11 mouse cellular contexts compared by ENCODE assay signal in the genomic region with DNA sequence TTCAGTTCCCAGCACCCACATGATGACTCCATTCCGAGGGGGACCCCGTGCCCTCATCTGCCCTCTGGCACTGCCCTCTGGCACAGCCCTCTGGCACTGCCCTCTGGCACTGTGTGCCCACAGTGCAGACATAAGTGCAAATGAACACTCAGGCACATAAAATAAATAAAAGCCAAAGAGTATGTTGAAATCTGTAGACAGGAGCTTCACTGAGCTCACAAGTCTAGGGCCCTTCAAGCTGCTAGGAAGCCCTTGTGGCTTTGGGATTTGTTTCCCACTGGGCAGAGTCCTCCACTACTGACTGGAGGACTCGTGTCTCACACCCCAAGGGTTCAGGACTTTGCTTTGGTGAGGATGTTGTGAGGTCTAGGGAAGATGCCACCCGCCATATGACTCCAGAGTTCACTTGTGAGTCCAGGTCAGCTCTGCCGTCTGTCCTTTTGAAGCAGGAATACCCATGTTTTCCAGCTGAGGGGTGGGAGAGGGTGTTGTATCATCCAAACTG. TPM values are rescaled to one million over a fixed set of nuclear protein-coding genes. Genes with fewer than 3 reads are reported as not detected.
DNase-seq lines count a peak whose midpoint lies in the region; ATAC-seq and TF ChIP-seq lines count a peak whose summit lies in the region.
"Had no signal": no experiment of that assay in that cellular context is flagged by ENCODE, and none has a peak within 500 bp of the region (broad histone marks: within the 10 kb centered on the region; RNA-seq: fewer than 3 reads in every experiment).

No protein-coding gene starts in this region.

- peak overlapping the region; percentile 72 for H3K27ac ChIP-seq in heart, embryonic 10.5 days
- no peak overlapping the region for H3K27ac ChIP-seq in midbrain, embryonic 11.5 days (ENCODE audit: low read depth, low read length)
- H3K27ac ChIP-seq in midbrain, embryonic 15.5 days = no peak overlapping the region
- H3K27ac ChIP-seq in liver, postnatal 0 days (ENCODE audit: low read depth) = peak overlapping the region; percentile 95
- peak overlapping the region; percentile 58 for H3K27ac ChIP-seq in stomach, postnatal 0 days (replicated peaks)

- DNase-seq in heart, embryonic 10.5 days (ENCODE audit: low spot score) = no peak
- DNase-seq in heart, postnatal 36 days = no peak
- DNase-seq in midbrain, embryonic 11.5 days (ENCODE audit: low spot score, missing footprints) = no peak
- DNase-seq in liver, postnatal 0 days = no peak
- DNase-seq in stomach, postnatal 0 days (ENCODE audit: low spot score) = no peak
- no peak for DNase-seq in layer of hippocampus, adult 9-10 months (ENCODE audit: low spot score)
- DNase-seq in left cerebral cortex, postnatal 25 days (ENCODE audit: low spot score in 2 of 2) = no peak
- DNase-seq: adrenal gland, postnatal 14 days; kidney, adult 11 months; right cerebral cortex, postnatal 25 days had no signal

- H3K36me3 ChIP-seq in heart, embryonic 10.5 days = peaks cover 12% of the 10 kb centered on the region; the same call in 1 of the 2 replicates
- H3K36me3 ChIP-seq in midbrain, embryonic 11.5 days (ENCODE audit: control insufficient read depth, insufficient read depth, low read length) = no peaks in the 10 kb centered on the region
- 0 out of 2 replicates have a peak, but pooled peaks cover 5% of the 10 kb centered on the region for H3K36me3 ChIP-seq in midbrain, embryonic 15.5 days (replicated peaks)
- peaks cover 10% of the 10 kb centered on the region for H3K36me3 ChIP-seq in liver, postnatal 0 days (replicated peaks; ENCODE audit: insufficient read depth, low read length)
- H3K36me3 ChIP-seq in stomach, postnatal 0 days (ENCODE audit: control insufficient read depth, insufficient read depth, low read length) = no peaks in the 10 kb centered on the region

- H3K9me3 ChIP-seq in heart, embryonic 10.5 days = no peaks in the 10 kb centered on the region
- no peaks in the 10 kb centered on the region for H3K9me3 ChIP-seq in midbrain, embryonic 11.5 days (ENCODE audit: control insufficient read depth, low read length)
- H3K9me3 ChIP-seq in midbrain, embryonic 15.5 days = no peaks in the 10 kb centered on the region
- H3K9me3 ChIP-seq in liver, postnatal 0 days (ENCODE audit: low read length) = no peaks in the 10 kb centered on the region
- no peaks in the 10 kb centered on the region for H3K9me3 ChIP-seq in stomach, postnatal 0 days (ENCODE audit: control insufficient read depth, low read length)

- WGBS in heart, embryonic 10.5 days = 78% methylated on average over 5 of the region's 5 CpGs
- 88% methylated on average over 5 of the region's 5 CpGs for WGBS in midbrain, embryonic 11.5 days
- WGBS in midbrain, embryonic 15.5 days = 87% methylated on average over 5 of the region's 5 CpGs
- WGBS in liver, postnatal 0 days (ENCODE audit: insufficient replicate concordance) = 60% methylated on average over 5 of the region's 5 CpGs
- WGBS in stomach, postnatal 0 days = 81% methylated on average over 5 of the region's 5 CpGs

- intact Hi-C loops in heart, postnatal 36 days (cut with DNase I) = loop anchor here (5.0 kb wide), 1 partner anchor 81 kb away; a partner anchor contains a TSS
- intact Hi-C loops in left cerebral cortex, postnatal 25 days (cut with DNase I) = no loop called here

- H3K9ac ChIP-seq in midbrain, embryonic 11.5 days (ENCODE audit: low read length) = 0 out of 2 replicates have a peak overlapping the region, but pooled peaks have one; percentile 33
- H3K9ac ChIP-seq in midbrain, embryonic 15.5 days = no peak overlapping the region
- H3K9ac ChIP-seq in liver, postnatal 0 days (replicated peaks) = peak overlapping the region; percentile 63
- no peak overlapping the region for H3K9ac ChIP-seq in stomach, postnatal 0 days (ENCODE audit: low read length)

- ATAC-seq in midbrain, embryonic 11.5 days (ENCODE audit: low FRiP score) = no peak
- ATAC-seq in midbrain, embryonic 15.5 days (replicated peaks) = no peak
- ATAC-seq in liver, postnatal 0 days = 0 out of 2 replicates have a peak, but pooled peaks have one; percentile 0
- ATAC-seq in stomach, postnatal 0 days (ENCODE audit: low FRiP score, low TSS enrichment) = no peak

- no peak overlapping the region for H3K4me2 ChIP-seq in midbrain, embryonic 11.5 days
- no peak overlapping the region for H3K4me2 ChIP-seq in midbrain, embryonic 15.5 days
- H3K4me2 ChIP-seq in liver, postnatal 0 days (ENCODE audit: low read depth, low read length) = peak overlapping the region; percentile 89
- H3K4me2 ChIP-seq in stomach, postnatal 0 days (replicated peaks; ENCODE audit: low read depth) = no peak overlapping the region

- no peaks in the 10 kb centered on the region for H3K27me3 ChIP-seq in heart, embryonic 10.5 days (ENCODE audit: insufficient read depth, poor library complexity, severe bottlenecking)
- no peaks in the 10 kb centered on the region for H3K27me3 ChIP-seq in midbrain, embryonic 11.5 days (ENCODE audit: control insufficient read depth, insufficient read depth, low read length)
- H3K27me3 ChIP-seq in midbrain, embryonic 15.5 days (replicated peaks) = no peaks in the 10 kb centered on the region
- H3K27me3 ChIP-seq in liver, postnatal 0 days (ENCODE audit: insufficient read depth, low read length) = no peaks in the 10 kb centered on the region
- H3K27me3 ChIP-seq in stomach, postnatal 0 days (ENCODE audit: control insufficient read depth, insufficient read depth, low read length) = no peaks in the 10 kb centered on the region

- TF ChIP-seq CTCF in liver, postnatal 0 days (IDR thresholded peaks at IDR 0.05; ENCODE audit: low read depth) = no peak
- TF ChIP-seq CTCF in stomach, postnatal 0 days (IDR thresholded peaks at IDR 0.05; ENCODE audit: low read depth) = no peak

- no peak for TF ChIP-seq EP300 in liver, postnatal 0 days (IDR thresholded peaks at IDR 0.05; ENCODE audit: low read depth)
- no peak for TF ChIP-seq EP300 in stomach, postnatal 0 days (optimal IDR thresholded peaks at IDR 0.05)

- H3K4me1 ChIP-seq in heart, embryonic 10.5 days = peaks cover 50% of the 10 kb centered on the region
- H3K4me1 ChIP-seq in midbrain, embryonic 11.5 days (ENCODE audit: control insufficient read depth, insufficient read depth, low read length) = peaks cover 7% of the 10 kb centered on the region
- peaks cover 26% of the 10 kb centered on the region for H3K4me1 ChIP-seq in midbrain, embryonic 15.5 days
- peaks cover 40% of the 10 kb centered on the region for H3K4me1 ChIP-seq in liver, postnatal 0 days (ENCODE audit: insufficient read depth)
- no peaks in the 10 kb centered on the region for H3K4me1 ChIP-seq in stomach, postnatal 0 days (replicated peaks; ENCODE audit: control insufficient read depth, insufficient read depth)

- 0 out of 2 replicates have a peak overlapping the region, but pooled peaks have one; percentile 8 for H3K4me3 ChIP-seq in heart, embryonic 10.5 days
- H3K4me3 ChIP-seq in midbrain, embryonic 11.5 days (ENCODE audit: low read depth, low read length) = no peak overlapping the region
- H3K4me3 ChIP-seq in midbrain, embryonic 15.5 days = no peak overlapping the region
- peak overlapping the region; percentile 83 for H3K4me3 ChIP-seq in liver, postnatal 0 days (ENCODE audit: low read depth, low read length)
- H3K4me3 ChIP-seq in stomach, postnatal 0 days (ENCODE audit: low read depth, low read length) = no peak overlapping the region

RNA-seq across cellular contexts. Expression of a gene that starts 1.4 kb away (rescaled TPM):
- 83.5 and 102 TPM in 2 replicates for polyA plus RNA-seq in heart, embryonic 10.5 days (2016; fragmentation: Nextera tagmentation; extraction: Ambion mirVana)
- total RNA-seq in heart, postnatal 36 days (2021) = 100 to 1,000 TPM; 130 to 150 TPM
- polyA plus RNA-seq in midbrain, embryonic 11.5 days (2014; fragmentation: Nextera tagmentation; extraction: Ambion mirVana) = 50.8 and 52.5 TPM in 2 replicates
- 104 and 107 TPM in 2 replicates for polyA plus RNA-seq in midbrain, embryonic 15.5 days (2015; fragmentation: Nextera tagmentation; extraction: Ambion mirVana)
- polyA plus RNA-seq in liver, postnatal 0 days (2015; fragmentation: Nextera tagmentation; extraction: Ambion mirVana) = 100 and 125 TPM in 2 replicates
- polyA plus RNA-seq in stomach, postnatal 0 days (2015; fragmentation: Nextera tagmentation; extraction: Ambion mirVana) = 95.1 and 99.6 TPM in 2 replicates
- 10 to 100 TPM; 91.5 to 92.9 TPM for total RNA-seq in left cerebral cortex, postnatal 25 days (2021)

RNA-seq across cellular contexts. Expression of a gene that starts 1.9 kb away (rescaled TPM):
- polyA plus RNA-seq in heart, embryonic 10.5 days (2016; fragmentation: Nextera tagmentation; extraction: Ambion mirVana) = 40.1 and 47.7 TPM in 2 replicates
- 10 to 100 TPM; 41.0 to 42.8 TPM for total RNA-seq in heart, postnatal 36 days (2021)
- polyA plus RNA-seq in midbrain, embryonic 11.5 days (2014; fragmentation: Nextera tagmentation; extraction: Ambion mirVana) = 21.0 and 22.7 TPM in 2 replicates
- polyA plus RNA-seq in midbrain, embryonic 15.5 days (2015; fragmentation: Nextera tagmentation; extraction: Ambion mirVana) = 34.0 and 35.5 TPM in 2 replicates
- polyA plus RNA-seq in liver, postnatal 0 days (2015; fragmentation: Nextera tagmentation; extraction: Ambion mirVana) = 51.2 and 53.3 TPM in 2 replicates
- 16.2 and 16.8 TPM in 2 replicates for polyA plus RNA-seq in stomach, postnatal 0 days (2015; fragmentation: Nextera tagmentation; extraction: Ambion mirVana)
- 10 to 100 TPM; 24.6 to 25.3 TPM for total RNA-seq in left cerebral cortex, postnatal 25 days (2021)

Comparison
In these comparisons a context has a peak if more than half of its experiments do, and no peak if none do; other contexts are left out.
1. H3K9ac ChIP-seq: peak in midbrain, embryonic 11.5 days (single experiment) and liver, postnatal 0 days (single experiment); none in midbrain, embryonic 15.5 days (single experiment) and stomach, postnatal 0 days (single experiment).
2. H3K27ac ChIP-seq: peak in heart, embryonic 10.5 days (single experiment), liver, postnatal 0 days (single experiment) and stomach, postnatal 0 days (single experiment); none in midbrain, embryonic 11.5 days (single experiment) and midbrain, embryonic 15.5 days (single experiment).
3. H3K4me3 ChIP-seq: peak in heart, embryonic 10.5 days (single experiment) and liver, postnatal 0 days (single experiment); none in midbrain, embryonic 11.5 days (single experiment), midbrain, embryonic 15.5 days (single experiment) and stomach, postnatal 0 days (single experiment).